Comparison of ENCODE assay signal across 8 mouse cellular contexts in genomic region chr12:80789849-80790694, GRCm38 (mm10). TPM values are rescaled to one million over a fixed set of nuclear protein-coding genes. Genes with fewer than 3 reads are reported as not detected.
DNase-seq lines count a peak whose midpoint lies in the region; ATAC-seq lines count a peak whose summit lies in the region.

Gene Susd6, plus strand, starts transcription at chr12:80790510.

- H3K27me3 ChIP-seq in megakaryocyte, embryonic 14.5 days (replicated peaks), result no peaks in the 10 kb centered on the region

- peak; percentile 86 for ATAC-seq in common myeloid progenitor, adult 5-6 weeks (replicated peaks; ENCODE audit: low read depth, poor library complexity, severe bottlenecking)

- DNase-seq in ZHBTc4 (ENCODE audit: low read depth, low spot score), result peak; percentile 99
- peak; percentile 99 for DNase-seq in gastrocnemius, adult 8-10 months (ENCODE audit: low spot score in 2 of 2)
- DNase-seq in hindlimb bud, embryonic 11.5 days (ENCODE audit: extremely low spot score, low read depth, low spot score), result peak; percentile 91
- peak; percentile 93 to 98 for DNase-seq in left cerebral cortex, adult 8-10 months (ENCODE audit: low spot score in 2 of 2)
- DNase-seq in right cerebral cortex, postnatal 10 days (ENCODE audit: low spot score in 2 of 2), result peak; percentile 99 to 100
- DNase-seq in urinary bladder, postnatal 25 days (ENCODE audit: low spot score), result peak; percentile 97

- H3K36me3 ChIP-seq in megakaryocyte, embryonic 14.5 days (replicated peaks; ENCODE audit: low read length), result peaks cover 16% of the 10 kb centered on the region

- peaks cover 57% of the 10 kb centered on the region for H3K4me1 ChIP-seq in megakaryocyte, embryonic 14.5 days

- no peaks in the 10 kb centered on the region for H3K9me3 ChIP-seq in megakaryocyte, embryonic 14.5 days

- peak within 1 kb of the TSS; percentile 98 for H3K4me3 ChIP-seq in megakaryocyte, embryonic 14.5 days (replicated peaks)

RNA-seq across cellular contexts. Expression of gene Susd6, which starts in this region (rescaled TPM):
- total RNA-seq in common myeloid progenitor, adult 5-6 weeks (2017), result 18.4 and 22.4 TPM in 2 replicates
- 10 to 100 TPM; 39.3 to 51.9 (median 44.3) TPM for total RNA-seq in gastrocnemius, adult 8-10 months (2022)
- 10 to 100 TPM; 34.7 to 38.2 (median 35.5) TPM for total RNA-seq in left cerebral cortex, adult 8-10 months (2022)
- 5.9 and 6.0 TPM in 2 replicates for polyA plus RNA-seq in megakaryocyte, embryonic 14.5 days (2012; ENCODE audit: insufficient read depth, low replicate concordance)

Comparison
In these comparisons a context has a peak if more than half of its experiments do, and no peak if none do; other contexts are left out.
1. Peak in every context shown above with its lines: DNase-seq, ATAC-seq and H3K4me3 ChIP-seq.